Mouse (Mus musculus) forebrain, embryonic 14.5 days (tissue): ENCODE measurements around the gene Ramp2. TPM values are rescaled to one million over a fixed set of nuclear protein-coding genes. Genes with fewer than 3 reads are reported as not detected.
A peak's percentile ranks its signal among the peaks of the same experiment; 100 is the strongest.

ENCODE experiments used
- ATAC-seq: fragments of 200-750 bp; cut with Nextera tagmentation; 2 replicates; pipeline ENCODE4 v1.8.0; 2017; ENCODE audit warnings: mild to moderate bottlenecking, moderate library complexity
- DNase-seq: peaks from one replicate; pipeline ENCODE4 v3.0.0-alpha.2; 2015; ENCODE audit warnings: low spot score
- H3K27ac ChIP-seq: fragments of 300-500 bp; sonication (generic); 2 replicates; pipeline ENCODE4 v1.5.1; 2014; ENCODE audit warnings: low read depth, mild to moderate bottlenecking, control low read depth, low read length, moderate library complexity
- H3K27me3 ChIP-seq: fragments of 300-500 bp; sonication (generic); replicated peaks from 2 replicates; pipeline ENCODE4 v1.6.1; 2014; ENCODE audit warnings: low read length, control low read depth, mixed read lengths; ENCODE audit not compliant: control insufficient read depth, insufficient read depth
- H3K36me3 ChIP-seq: fragments of 300-500 bp; sonication (generic); 2 replicates; pipeline ENCODE4 v1.6.1; 2014; ENCODE audit warnings: low read length, control low read depth; ENCODE audit not compliant: control insufficient read depth, insufficient read depth
- H3K4me1 ChIP-seq: fragments of 300-500 bp; sonication (generic); 2 replicates; pipeline ENCODE4 v1.6.1; 2014; ENCODE audit warnings: antibody characterized with exemption, low read length, control low read depth; ENCODE audit not compliant: control insufficient read depth, insufficient read depth
- H3K4me2 ChIP-seq: fragments of 300-500 bp; sonication (generic); 2 replicates; pipeline ENCODE4 v1.6.1; 2014; ENCODE audit warnings: mild to moderate bottlenecking, control low read depth, low read length
- H3K4me3 ChIP-seq: fragments of 300-500 bp; sonication (generic); 2 replicates; pipeline ENCODE4 v1.5.1; 2014; ENCODE audit warnings: low read depth, low read length, control low read depth
- H3K9ac ChIP-seq: fragments of 300-500 bp; sonication (generic); 2 replicates; pipeline ENCODE4 v1.6.1; 2014; ENCODE audit warnings: mild to moderate bottlenecking, low read length, control low read depth, moderate library complexity
- H3K9me3 ChIP-seq: fragments of 300-500 bp; sonication (generic); replicated peaks from 2 replicates; pipeline ENCODE4 v1.6.1; 2016; ENCODE audit warnings: low read length, control low read depth, mixed read lengths; ENCODE audit not compliant: control insufficient read depth
- WGBS: fragments of 180-500 bp; shearing (Covaris S2); extraction: QIAGEN DNeasy Blood & Tissue Kit; methylation state at CpG from one replicate; pipeline ENCODE4 v1.1.7; 2014; 5-methylcytosine and 5-hydroxymethylcytosine counted together
- polyA plus RNA-seq: library from polyadenylated mRNA; unstranded; fragments of >200 nt; fragmentation: Nextera tagmentation; extraction: Ambion mirVana; gene quantifications from 2 replicates; pipeline ENCODE4 v1.2.1, GENCODE M21; 2014

Ramp2 gene
- polyA plus RNA-seq, 1 experiment from 2014 or later = 80.9 TPM

- ATAC-seq (no peak), DNase-seq (peak; percentile 70)
- Histone ChIP-seq H3K9me3 (no peaks in the 10 kb centered on the region), H3K27ac (no peak overlapping the region), H3K4me2 (no peak overlapping the region), H3K9ac (no peak overlapping the region), H3K27me3 (peaks cover 36% of the 10 kb centered on the region), H3K36me3 (no peaks in the 10 kb centered on the region), H3K4me1 (no peaks in the 10 kb centered on the region), H3K4me3 (no peak overlapping the region)
- 40% methylated on average over 14 of the region's 14 CpGs for WGBS
Measured at GRCm38 (mm10) chr11:101248258-101248994, 2.6 kb downstream of the Ramp2 start.

DNA sequence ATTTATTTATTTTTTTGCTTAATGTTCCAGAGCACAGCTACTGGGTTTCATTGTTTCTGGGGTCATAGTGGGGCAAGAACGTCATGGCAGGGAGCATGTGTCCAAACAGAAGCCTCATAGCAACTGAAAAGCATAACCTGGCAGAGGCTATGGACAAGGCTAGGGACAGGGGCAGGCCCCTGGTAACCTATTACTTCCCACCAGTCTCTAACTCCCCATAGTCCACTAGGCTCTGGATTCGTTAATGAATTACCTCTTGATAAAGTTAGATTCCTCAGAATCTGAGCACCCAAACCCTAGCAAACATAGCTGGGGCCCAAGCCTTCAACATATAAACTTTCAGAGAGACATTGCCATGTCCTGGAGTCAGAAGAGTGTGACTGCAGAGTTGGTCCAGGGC is 5.2 kb downstream of the Ramp2 start:
- H3K36me3 ChIP-seq = no peaks in the 10 kb centered on the region

DNA sequence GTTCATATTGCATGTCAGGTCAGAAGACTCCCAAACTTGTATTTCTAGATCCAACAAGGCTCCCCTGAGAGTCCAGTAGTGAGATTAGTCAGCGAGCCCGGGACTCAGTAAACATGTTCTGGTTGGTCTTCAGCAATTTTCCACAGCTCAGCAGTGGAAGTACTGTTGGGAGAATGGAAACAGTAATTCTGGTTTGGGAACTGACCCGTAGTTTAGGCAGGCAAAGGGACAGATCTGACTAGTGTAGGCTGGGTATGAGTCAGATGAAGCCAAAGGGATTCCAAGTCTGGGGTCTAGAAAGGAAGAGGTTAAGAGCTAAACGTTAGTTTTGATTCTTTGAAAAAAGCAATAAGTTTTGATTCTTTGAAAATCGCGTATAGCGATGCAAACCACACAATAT is 7.1 kb downstream of the Ramp2 start:
- no peak overlapping the region for H3K27ac ChIP-seq
- 12% methylated on average over 7 of the region's 7 CpGs for WGBS
- no peak for ATAC-seq
- H3K9me3 ChIP-seq = no peaks in the 10 kb centered on the region
- peak overlapping the region; percentile 77 for H3K4me3 ChIP-seq
- no peak for DNase-seq
- H3K4me2 ChIP-seq = peak overlapping the region; percentile 88
- no peaks in the 10 kb centered on the region for H3K27me3 ChIP-seq
- H3K36me3 ChIP-seq = 0 out of 2 replicates have a peak, but pooled peaks cover 1% of the 10 kb centered on the region
- H3K4me1 ChIP-seq = peaks cover 6% of the 10 kb centered on the region; the same call in 1 of the 2 replicates
- H3K9ac ChIP-seq = peak overlapping the region; percentile 91

More for the DNA sequence above, 5.2 kb downstream of the Ramp2 start:
- Histone ChIP-seq H3K4me2 (no peak overlapping the region), H3K27me3 (peaks cover 17% of the 10 kb centered on the region), H3K9me3 (no peaks in the 10 kb centered on the region), H3K4me1 (peaks cover 6% of the 10 kb centered on the region; the same call in 1 of the 2 replicates), H3K27ac (no peak overlapping the region), H3K4me3 (no peak overlapping the region), H3K9ac (no peak overlapping the region)
- 69% methylated on average over 2 of the region's 2 CpGs for WGBS
- DNase-seq = no peak
- ATAC-seq = no peak

- DNase-seq = peak; percentile 87
- H3K27ac ChIP-seq = peak within 1 kb of the TSS; percentile 79
- no peaks in the 10 kb centered on the region for H3K9me3 ChIP-seq
- H3K4me2 ChIP-seq = peak within 1 kb of the TSS; percentile 88
- WGBS = under 1% methylated on average over 40 of the region's 40 CpGs
- H3K4me1 ChIP-seq = peaks cover 6% of the 10 kb centered on the region; the same call in 1 of the 2 replicates
- ATAC-seq = peak; percentile 86
- peak within 1 kb of the TSS; percentile 91 for H3K9ac ChIP-seq
- H3K36me3 ChIP-seq = 0 out of 2 replicates have a peak, but pooled peaks cover 6% of the 10 kb centered on the region
- peak within 1 kb of the TSS; percentile 77 for H3K4me3 ChIP-seq
- H3K27me3 ChIP-seq = no peaks in the 10 kb centered on the region
Measured at GRCm38 (mm10) chr11:101253613-101254389, 8.0 kb downstream of the Ramp2 start, which contains the start of gene Vps25. TSS of gene Vps25 (plus strand) at chr11:101253707.

GRCm38 (mm10) chr11:101255826-101256775 is 10.3 kb downstream of the Ramp2 start:
- H3K27ac ChIP-seq = no peak overlapping the region
- DNase-seq = no peak
- H3K9me3 ChIP-seq = no peaks in the 10 kb centered on the region
- no peak overlapping the region for H3K4me3 ChIP-seq
- 0 out of 2 replicates have a peak, but pooled peaks cover 6% of the 10 kb centered on the region for H3K36me3 ChIP-seq
- no peak overlapping the region for H3K4me2 ChIP-seq
- WGBS = 90% methylated on average over 13 of the region's 13 CpGs
- no peak for ATAC-seq
- peaks cover 6% of the 10 kb centered on the region for H3K27me3 ChIP-seq
- H3K9ac ChIP-seq = no peak overlapping the region
- H3K4me1 ChIP-seq = peaks cover 21% of the 10 kb centered on the region

GRCm38 (mm10) chr11:101259261-101259712 is 13.5 kb downstream of the Ramp2 start:
- H3K36me3 ChIP-seq = 0 out of 2 replicates have a peak, but pooled peaks cover 6% of the 10 kb centered on the region
- H3K4me1 ChIP-seq = peaks cover 19% of the 10 kb centered on the region
- no peaks in the 10 kb centered on the region for H3K9me3 ChIP-seq
- ATAC-seq (no peak), DNase-seq (no peak)
- WGBS = 42% methylated on average over 6 of the region's 6 CpGs
- H3K4me2 ChIP-seq = no peak overlapping the region
- no peak overlapping the region for H3K27ac ChIP-seq
- no peak overlapping the region for H3K9ac ChIP-seq
- no peak overlapping the region for H3K4me3 ChIP-seq
- peaks cover 32% of the 10 kb centered on the region for H3K27me3 ChIP-seq

DNA sequence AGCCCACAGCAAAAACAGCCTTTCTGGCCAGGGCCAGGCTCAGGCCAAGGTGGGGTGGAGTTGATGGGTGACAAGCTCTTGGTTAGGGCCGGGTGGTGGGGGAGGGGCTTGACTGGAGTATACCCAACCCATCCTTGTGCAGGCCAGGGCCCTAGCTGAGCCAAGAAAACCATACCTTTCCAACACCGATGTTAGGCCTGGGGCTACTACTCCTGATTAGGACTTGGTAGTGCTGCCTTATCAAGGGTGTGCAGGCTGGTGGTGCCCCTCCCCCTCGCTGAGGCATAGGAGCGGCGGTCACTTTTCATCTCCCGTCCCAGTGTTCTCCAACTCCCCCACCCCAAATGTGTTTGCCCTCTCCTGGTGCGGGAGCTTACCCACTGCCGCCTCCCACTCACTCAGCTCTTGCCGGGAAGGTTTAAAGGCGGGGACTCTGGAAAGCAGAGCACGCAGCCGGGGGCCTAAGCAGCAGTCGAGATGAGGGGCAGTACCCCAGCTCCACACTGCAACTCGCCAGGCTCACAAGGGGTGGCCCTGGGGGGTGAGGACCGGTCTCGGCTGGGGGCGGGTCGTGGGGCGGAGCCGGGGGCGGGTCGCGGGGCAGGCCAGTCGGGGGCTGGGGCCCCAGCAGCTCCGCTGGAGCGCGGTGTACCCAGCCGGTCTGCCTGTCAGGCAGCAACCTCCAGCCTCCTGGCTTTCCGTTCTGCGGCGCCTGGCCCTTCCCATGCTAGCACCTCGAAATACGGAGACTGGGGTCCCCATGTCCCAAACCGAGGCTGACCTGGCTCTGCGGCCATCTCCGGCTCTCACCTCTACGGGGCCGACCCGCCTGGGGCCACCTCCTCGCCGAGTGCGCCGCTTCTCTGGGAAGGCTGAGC is 14.4 kb downstream of the Ramp2 start, which contains the start of gene Wnk4:
TSS of gene Wnk4 (plus strand) at position 620 of the 878 bp plus-strand sequence.
- DNase-seq = peak; percentile 56
- Histone ChIP-seq H3K36me3 (0 out of 2 replicates have a peak, but pooled peaks cover 6% of the 10 kb centered on the region), H3K4me3 (peak within 1 kb of the TSS; percentile 41), H3K27me3 (peaks cover 38% of the 10 kb centered on the region), H3K9ac (peak within 1 kb of the TSS; percentile 67), H3K4me1 (peaks cover 16% of the 10 kb centered on the region), H3K27ac (no peak within 1 kb of the TSS), H3K9me3 (no peaks in the 10 kb centered on the region), H3K4me2 (peak within 1 kb of the TSS; percentile 91)
- under 1% methylated on average over 40 of the region's 43 CpGs for WGBS
- ATAC-seq = peak; percentile 76
